Mouse (Mus musculus) induced T-regulatory cell, adult 2 months (primary cell): ENCODE measurements at regions not wholly inside any gene's neighbourhood (a gene's known extent, or its start where the extent isn't known, plus 50 kb on each side); places are given as distances from the start of the nearest gene placed in this dataset.

Experiments used
- DNase-seq: peaks from one replicate; pipeline ENCODE4 v3.0.0-alpha.2; 2012; ENCODE audit warnings: low read depth

DNA sequence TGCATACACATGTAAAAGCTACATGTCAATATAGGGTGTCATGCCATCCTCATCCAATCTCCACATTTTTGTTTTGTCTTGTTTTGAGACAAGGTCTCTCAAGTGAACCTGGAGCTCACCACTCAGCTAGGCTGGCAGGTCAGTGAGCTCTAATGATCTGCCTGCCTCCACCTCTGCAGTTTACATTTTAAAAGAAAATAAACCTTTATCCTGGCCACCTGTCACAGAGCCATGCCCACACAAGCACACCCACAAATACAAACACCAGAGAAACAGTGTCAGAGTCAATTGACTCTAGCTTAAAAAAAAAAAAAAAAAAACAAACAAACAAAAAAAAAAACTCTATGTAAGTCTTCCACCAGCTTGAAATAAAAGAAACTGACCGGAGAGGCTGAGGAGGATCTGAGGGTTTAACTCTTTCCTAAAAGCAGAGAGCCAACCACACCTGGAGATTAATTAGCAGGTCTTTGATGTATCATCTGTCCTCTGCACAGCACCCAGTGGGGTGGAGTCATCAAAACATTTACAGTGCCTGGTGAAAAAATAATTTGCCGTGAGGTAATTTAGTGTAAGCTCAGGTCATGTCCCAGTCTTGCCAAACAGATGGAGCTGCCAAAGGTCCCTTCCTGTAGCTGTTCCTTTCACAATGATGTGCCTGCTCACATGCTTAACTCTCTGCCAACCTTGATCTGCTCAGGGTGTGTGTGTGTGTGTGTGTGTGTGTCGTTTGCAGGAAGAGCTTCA, 262.2 kb downstream of the Gm11361 start:
- DNase-seq: no peak

DNA sequence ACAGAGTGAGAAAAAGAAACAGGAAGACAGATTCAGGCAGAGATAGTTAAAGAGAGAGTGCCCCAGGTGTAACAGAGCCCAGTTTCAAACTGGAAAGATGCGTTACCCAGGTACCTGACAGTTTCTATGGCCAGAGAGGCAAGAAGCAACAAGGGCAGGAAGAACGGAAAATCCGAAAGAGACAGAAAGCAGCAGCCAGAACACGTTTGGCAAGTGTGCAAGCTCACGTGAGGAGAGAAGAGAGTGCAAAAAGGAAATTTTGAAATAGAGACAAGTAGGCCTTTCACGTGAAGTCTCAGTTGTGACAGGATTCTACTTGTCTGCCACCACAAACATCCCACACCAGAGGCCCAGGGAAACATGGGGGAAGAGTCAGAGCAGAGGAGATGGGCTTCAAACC, 259.8 kb downstream of the Gm11361 start:
- peak; percentile 14 for DNase-seq

DNA sequence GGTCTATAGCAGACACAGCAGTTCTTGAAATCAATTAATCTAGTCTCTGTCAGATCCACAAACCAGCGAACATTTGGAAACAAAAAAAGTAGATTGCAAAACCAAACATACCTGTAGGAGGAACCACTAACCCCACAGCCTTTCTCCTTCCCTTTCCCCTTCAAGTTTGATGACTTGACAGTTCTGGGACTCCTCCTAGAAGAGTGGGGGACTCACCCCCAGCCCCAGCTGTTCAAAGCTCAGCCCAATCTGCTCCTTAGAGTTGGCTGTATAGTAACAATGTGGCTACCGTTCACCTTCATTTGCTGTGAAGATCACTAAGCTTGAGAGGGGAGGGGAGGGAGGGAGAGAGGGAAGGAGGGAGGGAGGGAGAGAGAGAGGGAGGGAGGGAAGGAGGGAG, 259.3 kb downstream of the Gm11361 start:
- no peak for DNase-seq

DNA sequence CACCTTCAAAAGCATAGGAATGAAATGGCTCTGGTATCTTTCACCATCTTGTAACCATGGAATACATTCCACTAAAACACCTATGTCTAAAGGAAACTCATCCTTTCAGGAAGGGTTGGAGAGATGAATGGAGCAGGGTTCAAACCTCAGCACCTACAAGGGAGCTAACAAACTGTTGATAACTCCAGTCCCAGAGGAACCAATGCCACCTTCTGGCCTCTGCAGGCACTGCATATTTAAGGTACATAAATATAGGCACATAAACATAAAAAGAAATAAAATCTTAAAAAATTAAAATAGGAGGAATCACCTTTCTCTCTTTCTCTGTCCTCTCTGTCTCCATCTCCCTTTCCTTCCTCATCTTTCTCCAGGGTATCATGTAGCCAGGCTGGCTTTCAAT, 256.9 kb downstream of the Gm11361 start:
- peak; percentile 31 for DNase-seq

DNA sequence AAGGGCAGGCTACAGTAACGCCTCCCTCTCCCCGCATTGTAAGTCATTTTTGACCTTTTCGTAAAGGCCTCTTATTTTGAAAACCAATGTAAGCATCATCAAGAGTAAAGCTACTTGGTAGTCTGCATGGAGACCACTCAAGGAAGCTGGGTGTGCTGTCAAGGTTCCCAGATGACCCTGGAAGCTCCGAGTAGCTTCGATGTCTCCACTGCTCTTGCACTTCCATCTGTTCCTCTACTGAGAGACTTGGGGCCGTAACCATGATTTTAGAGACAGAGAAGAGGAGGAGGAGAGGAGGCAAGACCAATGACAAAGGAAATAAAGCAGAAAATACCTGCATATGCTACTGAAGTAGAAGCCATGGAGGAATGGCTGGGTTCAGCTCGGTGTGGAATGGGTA, 256.0 kb downstream of the Gm11361 start:
- no peak for DNase-seq

DNA sequence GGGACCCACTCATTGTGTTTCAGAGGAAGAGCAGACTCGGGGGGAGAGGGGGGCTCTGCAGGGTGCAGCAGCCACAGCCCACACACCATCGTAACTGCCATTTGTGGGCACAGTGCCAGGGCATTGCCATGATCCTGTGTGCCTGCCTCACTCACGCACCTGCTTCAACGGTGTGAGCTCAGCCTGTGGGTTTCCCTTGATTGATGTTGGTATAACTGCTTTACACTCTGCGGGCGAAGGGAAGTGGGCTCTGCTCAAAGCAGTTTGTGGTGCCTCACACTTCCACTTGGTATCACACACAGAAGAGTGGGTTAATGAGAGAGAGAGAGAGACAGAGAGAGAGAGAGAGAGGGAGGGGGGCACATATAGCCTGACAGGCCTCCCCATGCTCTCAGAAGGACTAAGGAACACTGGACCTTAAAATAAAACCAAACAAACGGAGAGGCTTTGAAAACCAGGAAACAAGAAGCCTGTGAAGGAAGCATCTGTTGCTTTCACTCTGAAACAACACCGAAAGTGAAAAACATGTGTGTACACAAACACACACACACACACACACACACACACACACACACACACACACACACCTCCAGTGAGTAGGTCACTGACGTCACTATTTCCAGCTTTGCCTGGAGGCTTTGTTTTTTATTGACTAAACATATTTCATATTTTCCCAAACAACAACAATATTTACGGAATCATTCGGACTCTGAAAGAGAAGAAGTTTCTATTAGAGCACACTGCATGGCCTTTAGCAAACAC, 255.4 kb downstream of the Gm11361 start:
- peak; percentile 77 for DNase-seq

DNA sequence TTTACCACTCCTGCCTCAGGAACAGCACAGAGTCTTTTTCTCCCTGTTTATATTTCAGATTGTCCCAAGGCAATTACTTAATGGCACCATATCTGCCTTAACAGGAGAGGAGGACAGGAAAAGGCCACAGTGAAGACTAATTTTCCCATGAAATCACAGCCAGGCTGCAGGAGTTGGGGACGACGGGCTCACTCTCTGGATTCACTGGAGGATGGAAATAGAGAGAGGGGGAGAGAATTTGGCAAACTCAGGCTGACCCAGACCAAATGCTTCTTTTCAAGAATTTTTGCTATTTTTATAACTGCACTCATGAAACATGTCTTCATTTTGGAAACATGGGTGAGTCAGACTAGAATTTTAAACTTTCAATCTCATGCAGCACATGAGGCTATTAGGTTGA, 250.9 kb downstream of the Gm11361 start:
- no peak for DNase-seq

DNA sequence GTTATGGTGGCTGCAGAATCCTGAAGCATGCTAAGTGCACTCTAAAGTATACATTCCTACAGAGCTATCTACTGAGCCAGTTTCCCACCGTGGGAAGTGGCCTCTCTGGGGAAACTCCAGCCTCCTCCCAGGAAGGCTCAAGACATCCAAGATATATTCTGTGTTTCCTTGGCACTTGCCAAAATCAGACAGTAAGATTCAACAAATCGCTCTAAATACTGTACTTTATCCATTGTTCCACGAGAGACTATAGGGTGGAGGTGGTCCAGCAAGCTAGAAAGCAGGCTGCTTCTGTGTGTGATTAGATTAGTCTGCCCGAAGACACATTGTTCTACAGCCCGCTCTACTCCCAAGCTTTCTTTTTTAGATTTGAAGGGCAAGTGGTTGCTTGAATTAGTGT, 250.5 kb downstream of the Gm11361 start:
- no peak for DNase-seq

DNA sequence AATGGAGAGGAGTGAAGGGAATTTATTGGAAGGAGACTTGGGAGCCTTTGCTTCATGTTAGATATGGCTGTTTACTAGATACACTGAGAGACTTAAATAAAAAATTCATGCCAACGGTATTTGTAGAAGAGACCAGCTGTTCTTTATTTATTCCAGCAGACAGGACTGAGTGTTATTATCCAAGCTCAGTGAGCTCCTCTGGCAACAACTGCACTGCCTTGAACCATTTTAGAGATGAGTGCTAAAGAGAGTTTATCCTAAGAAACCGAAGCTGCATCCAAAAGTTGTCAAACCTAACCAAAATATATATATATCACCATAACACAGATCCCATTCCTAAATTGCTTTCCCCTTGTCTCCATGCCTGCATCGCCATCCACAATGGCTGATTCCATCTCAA, 247.0 kb downstream of the Gm11361 start:
- DNase-seq: no peak

DNA sequence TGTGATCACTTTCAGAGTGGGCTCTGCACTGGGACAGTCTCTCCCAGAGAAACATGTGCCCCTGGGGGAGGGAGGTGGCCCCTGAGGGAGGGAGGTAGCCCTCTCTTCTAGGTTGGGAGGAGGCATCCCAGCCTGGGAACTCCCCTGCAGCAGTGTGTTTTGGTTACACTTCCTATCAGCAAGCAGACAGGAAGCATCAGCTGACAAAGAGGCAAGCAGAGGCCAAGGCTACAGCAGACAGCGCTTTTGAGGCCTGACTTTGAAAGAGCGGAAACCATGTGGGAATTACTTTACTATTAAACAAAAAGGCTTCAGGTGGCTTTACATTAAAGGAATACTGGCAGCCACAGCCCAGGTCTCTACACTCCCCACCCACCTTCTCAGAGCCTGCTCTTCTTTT, 244.8 kb downstream of the Gm11361 start:
- peak; percentile 66 for DNase-seq

DNA sequence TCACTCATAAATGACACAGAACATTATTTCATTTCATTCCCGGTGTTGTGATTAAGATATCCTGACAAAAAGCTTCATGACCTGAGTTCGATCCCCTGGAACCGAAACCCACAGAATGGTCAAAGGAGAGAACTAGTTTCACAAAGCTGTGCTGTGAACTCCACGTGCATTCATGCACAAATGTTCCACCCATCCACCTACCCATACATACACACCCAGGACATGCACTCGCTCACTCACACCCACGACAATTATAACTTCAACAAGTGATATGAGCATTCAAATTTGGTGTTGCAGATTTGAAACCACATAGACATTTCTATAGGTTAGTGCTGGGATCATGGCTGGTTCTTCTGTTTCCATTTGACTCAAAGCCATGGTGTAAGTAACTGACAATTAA, 243.4 kb downstream of the Gm11361 start:
- peak; percentile 39 for DNase-seq

DNA sequence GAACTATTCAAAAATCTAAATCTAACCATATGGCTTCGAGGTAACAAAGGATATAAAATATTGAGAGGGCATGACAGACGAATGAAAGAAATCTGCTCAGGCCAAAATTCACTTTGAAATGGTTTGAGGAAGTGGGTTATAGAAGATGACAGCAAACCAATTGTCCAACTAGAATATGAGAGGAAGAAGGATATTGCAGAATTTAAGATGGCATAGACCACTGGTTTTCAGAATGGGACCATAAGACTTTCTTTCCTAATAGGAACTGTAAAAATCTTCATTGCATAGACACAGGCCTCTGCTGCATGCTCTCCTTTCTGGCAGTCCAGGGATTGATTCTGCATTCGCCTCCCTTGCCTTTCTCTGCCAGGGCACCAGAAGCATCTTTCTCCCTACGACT, 240.2 kb downstream of the Gm11361 start:
- no peak for DNase-seq

DNA sequence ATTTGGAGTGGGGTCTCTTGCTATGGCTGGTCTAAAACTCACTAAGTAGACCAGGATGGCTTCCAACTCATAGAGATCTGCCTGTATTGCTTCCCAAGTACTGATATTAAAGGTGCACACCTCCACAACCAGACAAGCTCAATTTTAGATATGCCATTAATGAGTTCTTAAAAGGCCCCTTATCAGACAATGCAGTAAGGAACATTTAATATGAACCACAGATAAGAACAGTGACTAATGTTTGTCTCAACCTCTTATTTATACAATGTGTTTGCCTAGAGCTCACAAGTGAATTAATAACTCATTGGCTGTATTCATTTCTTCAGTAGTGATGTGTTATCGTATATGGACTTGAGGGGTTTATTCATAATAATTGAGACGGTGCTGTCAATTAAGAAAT, 234.7 kb downstream of the Gm11361 start:
- no peak for DNase-seq

DNA sequence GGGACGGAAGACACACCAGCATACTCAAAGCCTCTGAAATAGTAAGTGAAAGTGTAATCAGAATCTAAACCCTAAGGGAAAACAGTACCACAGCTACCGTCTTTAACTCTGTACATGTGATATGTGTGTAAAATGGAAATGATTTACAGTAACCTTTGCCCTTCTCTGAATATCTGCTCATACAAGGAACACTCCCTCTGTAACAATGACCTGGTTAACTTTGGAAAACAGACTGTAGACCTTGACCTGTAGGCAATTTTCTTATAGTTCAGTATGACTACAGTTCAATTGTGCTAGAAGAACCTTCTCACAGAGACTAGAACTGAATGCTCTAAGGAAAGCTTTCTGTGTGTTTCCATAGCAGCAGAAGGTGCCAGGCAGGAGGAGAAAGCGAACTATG, 226.4 kb downstream of the Gm11361 start:
- DNase-seq: no peak

DNA sequence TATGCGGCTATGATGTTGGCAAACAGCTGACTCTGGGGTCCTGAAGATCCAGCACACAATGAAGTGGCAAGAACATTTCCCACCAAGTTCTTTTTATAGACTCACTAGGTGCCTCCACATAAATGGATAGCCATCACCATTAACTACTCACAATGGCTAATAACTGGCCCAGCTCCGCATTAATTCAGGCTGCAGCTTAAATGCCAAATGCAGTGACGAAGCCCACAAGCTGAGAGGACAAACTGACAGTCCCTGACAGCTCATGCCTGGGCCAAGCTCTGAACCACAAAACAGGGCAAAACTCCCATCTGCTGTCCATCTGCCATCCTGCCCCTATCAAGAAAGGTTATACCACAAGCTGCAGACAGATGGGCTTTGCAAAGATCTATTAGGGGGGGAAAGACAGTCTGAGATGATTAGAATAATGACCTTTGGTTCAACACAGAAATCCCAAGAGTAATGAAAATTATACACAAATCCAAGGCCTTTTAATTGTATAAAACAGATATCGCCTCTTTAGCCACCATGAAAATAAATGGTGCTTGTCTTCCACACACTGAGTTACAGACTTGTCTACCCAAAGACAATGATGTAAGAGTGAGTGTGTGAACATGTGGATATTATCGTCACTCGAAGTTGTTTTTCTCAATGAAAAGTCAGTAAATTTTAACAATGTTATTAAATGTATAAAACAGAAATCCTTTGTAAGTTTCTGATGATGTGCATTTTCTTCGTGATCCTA, 224.1 kb downstream of the Gm11361 start:
- DNase-seq: no peak

DNA sequence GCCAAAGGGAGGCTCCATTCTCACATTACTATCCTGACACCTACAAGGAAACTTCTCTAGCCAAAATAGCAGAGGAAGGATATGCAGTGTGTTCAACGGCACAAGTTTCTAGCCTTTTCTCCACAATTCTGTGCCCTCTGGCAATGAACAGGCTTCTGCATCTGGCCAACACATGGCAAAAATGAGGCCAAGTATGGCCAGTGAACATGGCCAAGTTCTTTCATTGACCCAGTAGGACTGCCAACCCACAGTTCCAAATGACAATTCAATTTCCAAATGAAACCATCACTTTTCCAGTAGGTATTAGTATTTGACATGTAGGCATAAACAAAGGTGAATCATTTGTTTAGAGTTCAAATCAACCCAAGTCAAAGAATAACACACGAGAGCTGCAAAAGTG, 208.8 kb downstream of the Gm11361 start:
- DNase-seq: no peak

DNA sequence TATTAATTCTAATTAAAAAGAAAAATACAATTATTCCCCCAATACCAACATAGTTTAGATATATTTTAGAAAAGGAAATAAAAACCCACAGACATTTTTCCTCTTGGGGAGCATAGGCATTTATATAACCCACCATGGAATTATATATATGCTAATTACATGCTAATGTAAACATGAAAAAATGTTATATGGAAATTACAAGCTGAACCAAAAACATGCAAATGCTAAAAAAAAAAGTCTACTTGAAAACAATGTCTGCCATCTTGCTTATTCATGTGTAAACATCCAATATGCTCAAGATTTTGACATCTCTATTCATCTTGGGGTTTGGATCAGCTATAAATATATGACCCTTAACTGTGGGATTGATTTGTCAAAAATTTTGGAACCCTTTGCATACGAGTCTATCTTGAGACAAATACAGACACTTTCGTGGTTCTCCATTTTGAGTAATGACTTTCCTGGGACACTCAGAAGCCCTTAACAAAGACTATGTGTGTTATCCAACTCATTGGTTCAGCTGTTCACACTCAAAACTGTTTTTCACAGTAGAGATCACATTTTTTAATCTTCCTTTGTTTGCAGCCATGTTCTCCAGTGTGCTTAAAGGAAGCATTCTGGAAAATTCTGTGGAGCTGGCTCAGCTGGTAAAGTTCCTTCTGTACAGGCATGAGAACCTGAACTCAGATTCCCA, 208.0 kb downstream of the Gm11361 start:
- no peak for DNase-seq

DNA sequence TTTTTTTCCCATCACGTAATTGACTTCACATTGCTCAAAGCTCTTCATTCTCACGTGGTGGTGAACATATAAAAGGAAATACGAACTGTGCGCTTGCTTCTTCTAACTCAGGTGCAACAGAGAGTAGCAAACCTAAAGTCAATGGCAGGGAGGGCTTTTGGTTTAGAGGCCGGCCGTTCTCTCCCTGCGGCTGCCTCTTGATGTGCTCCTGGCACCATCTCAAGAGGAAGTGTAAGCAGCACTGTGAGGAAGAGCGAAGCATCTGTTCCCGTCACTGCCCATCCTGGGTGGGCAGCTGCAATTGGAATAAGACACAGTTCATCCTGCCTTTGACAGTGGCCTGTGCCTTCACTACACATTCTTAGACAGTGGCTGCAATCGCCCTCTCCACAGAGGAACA, 204.0 kb downstream of the Gm11361 start:
- DNase-seq: no peak

DNA sequence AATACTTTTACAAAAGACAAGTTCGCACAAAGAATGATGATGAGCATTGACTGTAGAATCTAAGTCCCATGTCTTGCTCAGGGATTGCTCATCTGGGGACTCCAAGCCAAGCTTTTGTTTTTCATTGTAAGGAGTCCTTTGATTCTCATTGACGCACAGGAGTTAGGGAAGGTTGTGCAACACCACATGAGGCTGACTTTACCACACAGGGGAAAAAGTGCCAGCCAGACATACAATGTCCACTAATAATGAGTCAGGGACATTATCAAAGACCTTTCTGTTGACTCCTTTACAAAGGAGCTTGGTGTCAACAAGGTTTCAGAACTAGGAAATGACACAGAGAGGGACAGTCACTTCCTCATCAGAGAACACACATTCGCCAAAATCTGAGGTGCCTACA, 200.1 kb downstream of the Gm11361 start:
- no peak for DNase-seq

DNA sequence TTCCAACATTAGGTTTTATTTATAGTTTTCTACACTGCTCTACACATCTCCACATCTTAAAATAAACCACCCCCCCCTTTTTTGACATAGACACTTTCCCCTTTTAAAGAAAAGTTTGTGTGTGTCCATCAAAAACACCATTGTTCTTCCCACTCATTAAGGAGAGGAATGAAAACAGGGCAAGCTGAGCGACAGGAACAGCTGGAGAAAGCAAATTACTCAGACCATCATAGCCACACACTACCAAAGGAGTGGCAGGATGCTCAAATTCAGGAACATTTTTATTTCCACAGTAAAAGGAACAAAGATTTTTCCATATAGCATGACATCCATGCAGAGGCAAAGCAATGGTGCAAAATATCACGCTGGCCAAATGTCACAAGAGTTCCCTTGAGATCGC, 198.6 kb downstream of the Gm11361 start:
- DNase-seq: no peak

DNA sequence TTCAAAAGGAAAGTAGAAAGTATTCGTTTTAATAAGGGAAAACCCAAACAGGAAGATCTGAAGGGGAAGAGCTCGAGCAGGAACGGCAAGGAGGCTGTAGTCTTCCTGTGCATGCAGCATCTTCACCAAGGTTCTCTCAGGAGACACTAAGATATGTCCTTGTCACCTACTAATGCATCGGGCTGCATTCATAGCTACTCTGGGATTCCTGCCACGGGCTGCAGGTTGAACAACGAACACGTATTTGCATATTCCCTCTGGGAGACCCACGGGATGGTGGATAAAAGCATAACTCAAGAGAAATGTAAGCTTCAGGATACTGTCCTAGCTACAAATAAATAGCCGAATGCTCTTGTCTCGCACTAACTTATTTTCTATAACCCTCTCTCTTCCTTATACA, 197.7 kb downstream of the Gm11361 start:
- no peak for DNase-seq

DNA sequence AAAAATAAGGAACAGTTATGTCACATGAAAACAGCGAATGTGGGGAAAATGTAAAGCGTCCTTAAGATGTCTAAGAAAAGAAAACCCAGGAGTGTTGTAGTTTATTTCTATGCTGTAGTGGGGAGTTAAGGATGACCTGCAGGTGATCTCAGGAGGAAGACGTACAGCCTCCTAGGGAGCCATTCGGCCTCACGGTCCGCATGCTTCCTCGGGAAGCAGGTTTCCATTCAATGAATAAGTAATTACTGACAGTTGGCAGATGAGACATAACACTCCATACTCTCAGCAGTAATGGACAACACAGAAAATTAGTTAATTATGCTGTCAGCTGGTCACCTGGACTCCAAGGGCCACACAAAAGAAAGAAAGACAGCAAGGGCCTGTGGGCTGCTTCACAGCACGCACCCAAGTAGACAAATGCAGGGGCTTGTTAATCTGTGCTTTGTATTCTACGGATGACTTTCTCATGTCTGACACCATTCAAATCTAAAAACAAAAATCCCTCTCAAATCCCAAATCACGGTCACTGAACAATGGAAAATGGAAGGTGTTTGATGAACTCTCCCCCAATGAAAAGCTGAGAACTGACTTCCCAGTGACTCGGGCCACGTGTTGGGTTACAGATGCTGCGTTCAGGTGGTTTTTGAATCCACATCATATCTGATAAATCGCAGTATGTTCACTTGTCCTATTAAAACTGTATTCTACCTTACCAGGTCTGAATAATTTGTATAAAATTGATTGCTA, 193.5 kb downstream of the Gm11361 start:
- no peak for DNase-seq
